Mouse (Mus musculus): Measurements from ENCODE around the gene Scarb1.

DNA sequence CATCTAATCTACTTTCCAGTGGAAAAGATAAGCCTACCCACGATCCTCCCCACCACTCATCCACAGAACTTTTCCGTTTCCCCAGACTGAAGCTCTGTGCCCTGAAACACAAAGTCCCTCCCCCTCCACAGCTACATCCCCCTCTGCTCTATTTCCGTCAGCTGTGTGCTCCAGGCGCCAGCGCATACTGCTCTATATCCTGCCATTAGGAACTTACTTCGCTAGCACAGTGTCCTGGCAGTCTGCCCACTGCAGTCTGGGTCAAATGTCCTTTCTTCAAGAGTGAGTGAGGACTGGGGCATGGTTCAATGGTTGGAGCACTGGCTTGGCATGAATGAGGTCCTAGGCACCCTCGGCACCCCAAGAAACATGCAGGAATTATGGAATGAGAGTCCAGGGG lies 23.0 kb upstream of the Scarb1 start:
- TF ChIP-seq CTCF (IDR thresholded peaks at IDR 0.05; ENCODE audit: control insufficient read depth, insufficient read depth, insufficient replicate concordance, low read depth, low read length), result no peak
- no peak for TF ChIP-seq POLR2A (IDR thresholded peaks at IDR 0.05; ENCODE audit: control insufficient read depth, low read depth, low read length)
